Mouse (Mus musculus): ENCODE measurements around the gene Gabrb2.

Gabrb2 gene

GRCm38 (mm10) chr11:42532577-42532976 is 113.0 kb downstream of the Gabrb2 start:
- no peak for DNase-seq (ENCODE audit: low spot score in 2 of 2)

DNA sequence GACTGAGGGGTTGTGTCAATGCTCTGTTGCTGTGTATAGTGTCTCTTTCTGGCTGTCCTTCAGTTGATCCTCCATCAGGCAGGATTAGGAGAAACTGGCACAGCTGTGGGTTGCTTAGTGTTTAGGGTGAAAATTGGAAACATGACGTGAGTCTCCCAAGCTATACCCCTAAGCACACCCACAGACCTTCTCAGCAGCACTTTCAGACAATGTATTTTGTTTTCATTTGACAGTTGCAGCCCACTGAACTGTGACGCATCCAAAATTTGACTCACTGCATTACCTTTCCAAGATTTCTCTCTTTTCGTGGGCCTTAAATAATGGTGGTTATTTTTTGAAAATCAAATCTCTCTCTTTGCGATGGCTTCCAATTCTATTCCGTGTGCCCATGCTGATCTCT is 115.7 kb downstream of the Gabrb2 start:
- no peak for DNase-seq (ENCODE audit: low spot score in 2 of 2)

DNA sequence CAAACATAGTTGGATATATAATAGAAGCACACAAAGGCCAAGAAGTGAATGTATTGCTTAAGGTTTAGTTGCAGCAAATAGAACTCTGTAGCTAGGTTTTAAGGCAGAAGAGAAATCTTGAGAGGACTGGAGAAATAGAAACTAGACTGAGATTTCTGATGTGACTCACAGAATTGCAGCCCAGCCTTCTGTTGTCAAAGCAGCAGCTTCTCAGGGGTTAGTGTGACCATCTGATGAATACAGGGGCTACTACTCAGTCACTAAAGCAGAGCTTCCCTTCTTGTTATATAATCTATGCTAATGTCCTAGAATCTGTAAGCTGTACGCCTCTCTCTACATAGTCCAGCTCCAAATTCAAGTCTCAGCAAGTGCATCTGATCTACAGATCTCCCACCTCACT is 116.3 kb downstream of the Gabrb2 start:
- DNase-seq (ENCODE audit: low spot score in 2 of 2): no peak

DNA sequence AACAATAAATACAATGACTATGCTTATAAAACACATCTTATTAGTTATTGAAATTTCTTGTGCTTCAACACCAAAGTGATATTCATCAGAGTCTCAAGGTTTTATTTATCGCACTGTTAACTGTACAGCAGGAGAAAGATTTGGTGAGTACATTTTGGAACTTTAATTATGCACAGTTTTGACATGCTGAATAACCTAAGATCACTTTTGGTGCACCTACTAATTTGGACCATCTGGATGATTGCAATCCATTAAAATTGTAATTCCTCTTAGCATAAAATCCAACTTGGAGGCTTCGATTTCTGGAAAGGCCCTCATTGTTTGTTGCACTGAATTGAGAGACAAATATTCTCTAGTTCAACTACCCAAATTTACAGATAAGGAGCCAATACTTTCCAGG is 123.3 kb downstream of the Gabrb2 start:
- DNase-seq (ENCODE audit: low spot score in 2 of 2): no peak

DNA sequence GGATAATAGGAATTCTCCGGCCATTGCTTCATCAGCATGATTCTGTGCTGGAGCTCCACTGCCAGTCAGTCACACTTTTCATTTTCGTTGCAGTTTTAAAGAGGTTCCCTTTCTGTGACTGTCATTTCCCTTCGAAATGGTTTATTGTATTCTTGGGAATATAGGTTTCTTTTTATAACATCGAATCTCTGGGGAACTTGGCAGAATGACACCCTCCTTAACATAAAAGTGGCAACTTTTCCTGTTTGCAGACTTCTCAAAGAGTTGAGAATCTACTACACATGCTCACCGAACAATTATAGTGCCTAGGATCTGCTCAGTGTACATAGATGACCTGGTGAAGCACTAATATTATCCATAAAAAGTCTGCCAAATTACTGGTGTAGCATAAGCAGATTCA is 146.5 kb downstream of the Gabrb2 start:
- DNase-seq (ENCODE audit: low spot score in 2 of 2): no peak

DNA sequence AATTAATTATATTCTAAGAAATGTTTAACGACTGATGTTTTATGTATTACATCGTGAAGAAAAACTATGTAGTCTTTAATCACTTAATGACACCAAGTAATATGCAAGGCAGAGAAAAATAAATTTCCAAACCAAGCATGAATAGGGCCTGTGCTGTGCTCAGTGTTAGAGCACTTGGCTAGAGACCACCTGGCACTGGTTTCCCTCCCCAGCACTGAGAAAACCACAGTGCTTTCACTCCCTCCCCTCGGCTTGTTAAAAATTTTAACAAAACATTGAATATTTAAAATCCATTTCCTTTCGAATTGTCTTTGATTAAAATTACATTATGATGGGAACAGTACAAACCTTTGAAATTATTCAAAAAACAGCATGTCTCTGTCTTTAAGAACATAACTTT is 151.9 kb downstream of the Gabrb2 start:
- no peak for DNase-seq (ENCODE audit: low spot score in 2 of 2)

- no peak for DNase-seq (ENCODE audit: low spot score in 2 of 2)
Observed at GRCm38 (mm10) chr11:42575146-42575873, 155.8 kb downstream of the Gabrb2 start.

- no peak for DNase-seq (ENCODE audit: low spot score in 2 of 2)
Observed at GRCm38 (mm10) chr11:42579804-42580203, 160.2 kb downstream of the Gabrb2 start.

GRCm38 (mm10) chr11:42581123-42581522 is 161.6 kb downstream of the Gabrb2 start:
- no peak for DNase-seq (ENCODE audit: low spot score in 2 of 2)

GRCm38 (mm10) chr11:42581753-42582152 is 162.2 kb downstream of the Gabrb2 start:
- DNase-seq (ENCODE audit: low spot score in 2 of 2): no peak

DNA sequence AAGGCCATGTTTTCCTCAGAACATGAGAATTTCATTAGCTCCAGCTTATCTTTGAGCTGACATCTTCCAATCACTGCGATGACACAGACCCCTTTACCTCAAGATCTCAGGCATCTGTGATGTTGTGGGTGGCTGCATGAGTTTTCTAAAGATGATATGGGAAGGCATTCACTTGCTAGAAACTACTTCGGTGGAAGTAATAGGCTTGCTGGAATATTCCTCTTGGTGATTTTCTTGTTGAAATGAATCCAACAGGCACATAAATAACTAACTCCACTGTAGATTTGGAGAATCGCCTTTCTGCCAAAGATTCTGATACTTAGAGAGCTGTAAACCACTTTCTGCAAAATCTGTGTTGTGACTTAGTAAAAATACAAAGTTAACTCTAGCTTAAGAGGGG is 172.9 kb downstream of the Gabrb2 start:
- DNase-seq (ENCODE audit: low spot score in 2 of 2): no peak

DNA sequence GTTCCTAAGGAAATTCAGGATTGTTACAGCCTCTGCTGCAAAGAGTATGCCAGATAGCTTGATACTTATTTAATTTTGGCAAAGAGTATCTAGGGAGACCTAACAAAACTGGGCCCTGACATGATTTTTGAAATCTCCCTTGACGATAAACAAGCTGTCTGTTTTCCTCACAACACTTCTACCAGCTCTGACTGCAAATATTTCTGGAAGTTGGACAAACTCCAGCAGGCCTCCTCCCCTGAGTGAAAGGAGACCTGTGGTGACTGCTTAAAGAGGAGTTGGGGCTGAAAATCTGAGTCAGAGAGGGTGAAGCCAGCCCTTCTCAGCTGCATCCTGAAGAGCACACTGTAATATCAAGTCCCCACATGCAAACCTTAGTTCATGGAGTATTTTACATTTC is 186.7 kb downstream of the Gabrb2 start:
- no peak for DNase-seq (ENCODE audit: low spot score in 2 of 2)

DNA sequence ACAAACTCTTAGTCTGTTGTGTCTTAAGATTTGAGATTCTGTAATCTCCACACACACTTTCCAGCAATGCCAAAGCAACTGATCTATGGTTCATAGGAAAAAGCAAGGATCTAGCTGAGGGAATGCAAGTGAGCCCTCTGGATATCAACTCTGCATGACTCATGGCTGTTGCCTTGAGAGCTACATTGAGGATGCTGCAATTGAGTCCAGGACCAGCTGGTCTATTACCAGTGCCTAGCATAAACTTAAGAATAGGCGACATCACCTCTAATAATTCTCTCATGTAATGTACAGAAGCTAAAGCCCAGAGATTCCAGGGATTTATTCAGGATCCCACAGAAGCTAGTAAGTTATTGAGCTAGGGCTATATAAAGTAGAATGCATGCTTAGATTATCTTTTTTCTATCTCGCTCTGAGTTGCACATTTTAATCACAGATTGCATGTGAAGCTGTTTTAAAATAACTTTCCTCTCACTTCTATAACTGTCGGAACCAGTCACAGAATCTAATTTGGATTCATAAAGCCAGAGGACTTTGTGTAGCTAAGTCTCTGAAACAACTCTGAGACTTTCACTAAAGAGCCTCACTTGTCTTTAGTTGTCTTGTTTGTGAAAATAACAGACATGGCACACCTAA is 189.7 kb downstream of the Gabrb2 start:
- no peak for DNase-seq (ENCODE audit: low spot score in 2 of 2)

- no peak for DNase-seq (ENCODE audit: low spot score in 2 of 2)
Observed at GRCm38 (mm10) chr11:42618195-42618594, 198.6 kb downstream of the Gabrb2 start.

GRCm38 (mm10) chr11:42621109-42621508 is 201.6 kb downstream of the Gabrb2 start:
- DNase-seq (ENCODE audit: low spot score in 2 of 2): no peak

DNA sequence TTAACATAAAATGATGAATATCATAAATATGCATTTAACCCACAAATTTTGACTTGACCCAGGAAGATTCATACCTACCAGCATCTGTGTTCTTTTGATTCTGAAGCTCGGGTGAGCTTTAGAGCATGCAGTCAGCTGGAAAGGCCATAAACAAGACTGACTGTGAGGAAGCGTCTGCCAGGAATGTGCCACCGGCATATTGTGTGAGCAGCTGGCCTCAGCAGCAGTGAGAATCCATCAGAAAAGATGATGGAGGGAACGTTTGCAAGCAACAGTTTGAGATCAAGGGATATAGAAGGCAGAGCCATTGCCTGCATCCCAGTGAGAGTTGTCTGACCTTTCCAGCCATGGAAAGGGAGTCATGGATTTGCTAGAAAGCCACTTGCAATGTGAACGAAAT is 230.6 kb downstream of the Gabrb2 start:
- DNase-seq (ENCODE audit: low spot score in 2 of 2): no peak

- no peak for DNase-seq (ENCODE audit: low spot score in 2 of 2)
Observed at GRCm38 (mm10) chr11:42651572-42651971, 232.0 kb downstream of the Gabrb2 start.

DNA sequence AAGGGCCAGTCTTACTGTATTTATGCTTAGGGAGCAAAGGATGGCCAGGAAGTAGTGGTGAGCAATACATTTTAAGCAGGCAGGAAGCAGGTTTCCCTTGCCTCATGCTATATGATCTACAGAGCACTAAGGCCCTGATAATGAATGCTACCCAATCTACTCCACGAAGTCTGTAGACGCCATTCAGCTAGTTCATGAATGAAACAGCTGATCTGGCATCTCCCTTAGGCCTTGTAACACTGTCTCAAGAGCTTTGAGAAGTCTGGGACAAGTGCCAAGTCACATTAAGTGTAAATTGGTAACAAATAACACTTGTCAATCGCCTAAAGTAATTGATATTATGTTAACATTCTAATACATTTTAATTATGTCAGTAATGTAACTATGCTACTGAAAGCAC is 234.6 kb downstream of the Gabrb2 start:
- DNase-seq (ENCODE audit: low spot score in 2 of 2): no peak

DNA sequence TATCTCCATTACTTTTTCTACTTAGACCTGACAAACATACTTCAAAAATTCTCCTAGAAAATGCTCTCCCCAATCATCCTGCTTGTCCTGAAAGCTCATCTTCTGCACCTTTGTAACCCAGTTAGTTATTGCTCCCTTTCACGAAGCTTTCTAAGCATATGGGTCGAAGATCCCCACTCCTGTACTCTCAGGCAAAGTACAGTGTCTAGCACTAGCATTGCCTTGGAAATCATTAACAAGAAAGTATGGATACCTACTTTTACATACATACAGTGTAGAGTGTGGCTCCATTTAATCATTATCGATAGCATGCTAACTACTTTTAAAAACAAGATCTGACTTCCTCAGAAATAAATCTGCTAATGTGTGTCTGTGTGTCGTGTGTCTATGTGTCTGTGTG is 249.1 kb downstream of the Gabrb2 start:
- no peak for DNase-seq (ENCODE audit: low spot score in 2 of 2)
